Mouse (Mus musculus) CH12.LX (cell line): ENCODE measurements around the gene E2f2. TPM values are rescaled to one million over a fixed set of nuclear protein-coding genes. Genes with fewer than 3 reads are reported as not detected.

ENCODE experiments used
- DNase-seq: peaks from one replicate; pipeline ENCODE4 v3.0.0-alpha.2; 2013; ENCODE audit errors: extremely low read depth
- H3K27ac ChIP-seq: 2 replicates; pipeline ENCODE4 v1.5.1; 2012; ENCODE audit warnings: low read depth, mild to moderate bottlenecking, control low read depth, moderate library complexity; ENCODE audit not compliant: insufficient read depth
- H3K27me3 ChIP-seq: replicated peaks from 2 replicates; pipeline ENCODE3; 2012; ENCODE audit warnings: inconsistent platforms
- H3K36me3 ChIP-seq, 2 experiments: replicated peaks in 1 of 2; 2 replicates each; pipeline versions ENCODE3 to v1.6.1; 2012; ENCODE audit warnings: inconsistent platforms in 1 of 2, low read length in 1 of 2, mild to moderate bottlenecking in 1 of 2, mixed read lengths in 1 of 2, moderate library complexity in 1 of 2; ENCODE audit not compliant: control insufficient read depth in 1 of 2, insufficient read depth in 1 of 2
- H3K4me1 ChIP-seq, 2 experiments: 2 replicates each; pipeline ENCODE4 v1.6.1; 2012; ENCODE audit warnings: inconsistent platforms in 1 of 2, moderate library complexity in 1 of 2; ENCODE audit not compliant: insufficient read depth in 2 of 2, control insufficient read depth in 1 of 2
- H3K4me2 ChIP-seq: 2 replicates; pipeline ENCODE4 v1.6.1; 2012; ENCODE audit warnings: low read depth, mild to moderate bottlenecking, control low read depth; ENCODE audit not compliant: poor library complexity, insufficient read depth, severe bottlenecking
- H3K4me3 ChIP-seq, 3 experiments: fragments of 150-350 bp in 1 of 3; sonication (generic) in 1 of 3; replicated peaks in 1 of 3; 2 replicates each; pipeline versions ENCODE3 to v1.5.1; 2011 to 2012; ENCODE audit warnings: low read depth in 2 of 3, low read length in 2 of 3, mild to moderate bottlenecking in 2 of 3, moderate library complexity in 2 of 3, control low read depth in 1 of 3, improper control_type of control experiment in 1 of 3, inconsistent platforms in 1 of 3, mixed read lengths in 1 of 3; ENCODE audit not compliant: poor library complexity in 1 of 3
- H3K79me2 ChIP-seq: replicated peaks from 2 replicates; pipeline ENCODE4 v1.6.1; 2012; ENCODE audit warnings: mild to moderate bottlenecking, moderate library complexity; ENCODE audit not compliant: control insufficient read depth, poor library complexity, insufficient read depth, severe bottlenecking; ENCODE audit errors: extremely low read depth
- H3K9ac ChIP-seq: 2 replicates; pipeline ENCODE4 v1.6.1; 2012; ENCODE audit warnings: low read depth, mild to moderate bottlenecking, control low read depth, moderate library complexity; ENCODE audit not compliant: insufficient read depth
- H3K9me3 ChIP-seq: replicated peaks from 2 replicates; pipeline ENCODE3; 2012; ENCODE audit warnings: low read length, inconsistent platforms, mixed read lengths
- BHLHE40 ChIP-seq: IDR thresholded peaks from 2 replicates; pipeline ENCODE4 v1.6.1; 2011; ENCODE audit warnings: mild to moderate bottlenecking, low read depth, low read length, improper control_type of control experiment
- CHD1 ChIP-seq: IDR thresholded peaks from 2 replicates; pipeline ENCODE4 v1.6.1; 2012; ENCODE audit warnings: low read depth, low read length, improper control_type of control experiment, inconsistent platforms
- CHD2 ChIP-seq: IDR thresholded peaks from 2 replicates; pipeline ENCODE4 v1.6.1; 2011; ENCODE audit warnings: low read length, improper control_type of control experiment
- CTCF ChIP-seq, 2 experiments: IDR thresholded peaks in 1 of 2; conservative IDR thresholded peaks in 1 of 2; 2 replicates each; pipeline ENCODE4 v1.5.1; 2011 to 2012; ENCODE audit warnings: low read depth in 2 of 2, low read length in 2 of 2, improper control_type of control experiment in 1 of 2, inconsistent platforms in 1 of 2, mild to moderate bottlenecking in 1 of 2, moderate library complexity in 1 of 2
- E2F4 ChIP-seq: IDR thresholded peaks from 2 replicates; pipeline ENCODE4 v1.6.1; 2011; ENCODE audit warnings: low read depth, low read length, improper control_type of control experiment; ENCODE audit not compliant: insufficient replicate concordance
- ELF1 ChIP-seq: IDR thresholded peaks from 2 replicates; pipeline ENCODE4 v1.6.1; 2014; ENCODE audit warnings: low read depth, mild to moderate bottlenecking, inconsistent platforms, low read length, improper control_type of control experiment
- EP300 ChIP-seq: IDR thresholded peaks from 2 replicates; pipeline ENCODE4 v1.6.1; 2011; ENCODE audit warnings: low read length, improper control_type of control experiment
- ETS1 ChIP-seq: conservative IDR thresholded peaks from 2 replicates; pipeline ENCODE4 v1.6.1; 2012; ENCODE audit warnings: low read depth, mild to moderate bottlenecking, inconsistent platforms, low read length, improper control_type of control experiment, moderate library complexity
- GABPA ChIP-seq: IDR thresholded peaks from 2 replicates; pipeline ENCODE4 v1.6.1; 2012; ENCODE audit warnings: low read depth, low read length, improper control_type of control experiment, inconsistent platforms; ENCODE audit not compliant: insufficient replicate concordance
- HCFC1 ChIP-seq: IDR thresholded peaks from 2 replicates; pipeline ENCODE4 v1.6.1; 2012; ENCODE audit warnings: low read depth, mild to moderate bottlenecking, inconsistent platforms, low read length, improper control_type of control experiment
- JUN ChIP-seq: IDR thresholded peaks from 2 replicates; pipeline ENCODE4 v1.6.1; 2011; ENCODE audit warnings: low read depth, mild to moderate bottlenecking, low read length, improper control_type of control experiment, moderate library complexity; ENCODE audit not compliant: insufficient read depth
- JUND ChIP-seq: conservative IDR thresholded peaks from 2 replicates; pipeline ENCODE4 v1.6.1; 2011; ENCODE audit warnings: low read depth, low read length, improper control_type of control experiment
- MAFK ChIP-seq: IDR thresholded peaks from 2 replicates; pipeline ENCODE4 v1.6.1; 2011; ENCODE audit warnings: low read length, improper control_type of control experiment; ENCODE audit not compliant: insufficient replicate concordance
- MAX ChIP-seq: IDR thresholded peaks from 2 replicates; pipeline ENCODE4 v1.6.1; 2011; ENCODE audit warnings: low read length, improper control_type of control experiment
- MAZ ChIP-seq: IDR thresholded peaks from 2 replicates; pipeline ENCODE4 v1.6.1; 2012; ENCODE audit warnings: low read depth, mild to moderate bottlenecking, inconsistent platforms, low read length, improper control_type of control experiment, moderate library complexity
- MEF2A ChIP-seq: IDR thresholded peaks from 2 replicates; pipeline ENCODE4 v1.6.1; 2014; ENCODE audit warnings: low read depth, mild to moderate bottlenecking, inconsistent platforms, low read length, improper control_type of control experiment, borderline replicate concordance
- MXI1 ChIP-seq: IDR thresholded peaks from 2 replicates; pipeline ENCODE4 v1.6.1; 2011; ENCODE audit warnings: mild to moderate bottlenecking, low read depth, low read length, improper control_type of control experiment
- MYC ChIP-seq: IDR thresholded peaks from 2 replicates; pipeline ENCODE4 v1.6.1; 2011; ENCODE audit warnings: low read depth, mild to moderate bottlenecking, improper control_type of control experiment, low read length
- NELFE ChIP-seq: IDR thresholded peaks from 2 replicates; pipeline ENCODE4 v1.6.1; 2011; ENCODE audit warnings: low read depth, low read length, improper control_type of control experiment
- NRF1 ChIP-seq: IDR thresholded peaks from 2 replicates; pipeline ENCODE4 v1.6.1; 2014; ENCODE audit warnings: low read depth, mild to moderate bottlenecking, inconsistent platforms, low read length, improper control_type of control experiment, moderate library complexity
- POLR2A ChIP-seq: IDR thresholded peaks from 2 replicates; pipeline ENCODE4 v1.6.1; 2011; ENCODE audit warnings: low read depth, mild to moderate bottlenecking, improper control_type of control experiment, low read length
- POLR2AphosphoS2 ChIP-seq: IDR thresholded peaks from 2 replicates; pipeline ENCODE4 v1.6.1; 2011; ENCODE audit warnings: low read depth, low read length, improper control_type of control experiment
- RAD21 ChIP-seq: IDR thresholded peaks from 2 replicates; pipeline ENCODE4 v1.6.1; 2011; ENCODE audit warnings: low read depth, mild to moderate bottlenecking, low read length, improper control_type of control experiment, moderate library complexity
- RCOR1 ChIP-seq: conservative IDR thresholded peaks from 2 replicates; pipeline ENCODE4 v1.6.1; 2012; ENCODE audit warnings: low read depth, mild to moderate bottlenecking, inconsistent platforms, low read length, improper control_type of control experiment
- SIN3A ChIP-seq: IDR thresholded peaks from 2 replicates; pipeline ENCODE4 v1.6.1; 2012; ENCODE audit warnings: low read length, improper control_type of control experiment, inconsistent platforms
- SMC3 ChIP-seq: IDR thresholded peaks from 2 replicates; pipeline ENCODE4 v1.6.1; 2011; ENCODE audit warnings: low read depth, low read length, improper control_type of control experiment
- UBTF ChIP-seq: IDR thresholded peaks from 2 replicates; pipeline ENCODE4 v1.6.1; 2012; ENCODE audit warnings: low read depth, mild to moderate bottlenecking, inconsistent platforms, low read length, improper control_type of control experiment, moderate library complexity
- USF1 ChIP-seq: IDR thresholded peaks from 2 replicates; pipeline ENCODE4 v1.6.1; 2014; ENCODE audit warnings: low read depth, mild to moderate bottlenecking, inconsistent platforms, low read length, improper control_type of control experiment
- USF2 ChIP-seq: conservative IDR thresholded peaks from 2 replicates; pipeline ENCODE4 v1.6.1; 2011; ENCODE audit warnings: low read depth, low read length, improper control_type of control experiment
- ZC3H11A ChIP-seq: IDR thresholded peaks from 2 replicates; pipeline ENCODE4 v1.6.1; 2012; ENCODE audit warnings: low read depth, mild to moderate bottlenecking, inconsistent platforms, low read length, improper control_type of control experiment
- ZKSCAN1 ChIP-seq: IDR thresholded peaks from 2 replicates; pipeline ENCODE4 v1.6.1; 2012; ENCODE audit warnings: low read depth, inconsistent platforms, low read length, improper control_type of control experiment, borderline replicate concordance
- ZMIZ1 ChIP-seq: IDR thresholded peaks from 2 replicates; pipeline ENCODE4 v1.6.1; 2012; ENCODE audit warnings: low read depth, mild to moderate bottlenecking, inconsistent platforms, low read length, improper control_type of control experiment
- ZNF384 ChIP-seq: IDR thresholded peaks from 2 replicates; pipeline ENCODE4 v1.6.1; 2012; ENCODE audit warnings: low read depth, low read length, improper control_type of control experiment, inconsistent platforms
- dilution Hi-C: fragments of 300-500 bp; cut with MboI; formaldehyde crosslinking; loops from 2 replicates; pipeline ENCODE4 v1.14.3; 2020; ENCODE audit warnings: low sequenced_read_pairs; ENCODE audit not compliant: extremely low pct_unique_long_range_greater_than_20kb, extremely low pct_ligation_motif_present
- in situ Hi-C: fragments of 300-500 bp; cut with MboI; formaldehyde crosslinking; loops from 3 replicates; pipeline ENCODE4 v1.14.3; 2019; ENCODE audit warnings: low sequenced_read_pairs, low pct_ligation_motif_present, low pct_unique_long_range_greater_than_20kb, mixed read lengths
- polyA plus RNA-seq: library from polyadenylated mRNA; unstranded; fragments of >175 nt; gene quantifications from 2 replicates; pipeline ENCODE4 v1.2.1, GENCODE M21; 2012; ENCODE audit warnings: low read depth; ENCODE audit not compliant: insufficient read length
- total RNA-seq, 2 experiments: library from RNA; depleted of rRNA; stranded (reverse); fragments of 300-350 nt in 1 of 2; fragments of >200 nt in 1 of 2; gene quantifications; 2 replicates each; pipeline ENCODE4 v1.2.3; 2012 to 2014

Gene E2f2
- total and polyA plus RNA-seq, 3 experiments: 3.9 to 7.2 (median 4.4) TPM

- TF ChIP-seq ZNF384: peak; percentile 27; the same call in 1 of the 2 replicates
- peak; percentile 44; the same call in 1 of the 2 replicates for TF ChIP-seq NELFE
- peak; percentile 48 for TF ChIP-seq SMC3
- TF ChIP-seq UBTF: no peak
- TF ChIP-seq JUND: 0 out of 2 replicates have a peak, but pooled peaks have one; percentile 5
- TF ChIP-seq EP300: peak; percentile 46
- no peak; the same call in none of the 2 replicates for TF ChIP-seq MEF2A
- peak; percentile 22; the same call in 1 of the 2 replicates for TF ChIP-seq ETS1
- peak; percentile 95 for TF ChIP-seq CHD1
- TF ChIP-seq BHLHE40: no peak
- peak; percentile 69 for TF ChIP-seq HCFC1
- TF ChIP-seq NRF1: no peak
- 0 out of 2 replicates have a peak, but pooled peaks have one; percentile 32 for TF ChIP-seq MYC
- peak; percentile 94 for TF ChIP-seq SIN3A
- TF ChIP-seq MAZ: peak; percentile 67; the same call in 1 of the 2 replicates
- 0 out of 2 replicates have a peak, but pooled peaks have one; percentile 4 for TF ChIP-seq MAX
- no peak for TF ChIP-seq GABPA
Observed at GRCm38 (mm10) chr4:136179998-136180397, 7.8 kb downstream of the E2f2 start (continued).

DNA sequence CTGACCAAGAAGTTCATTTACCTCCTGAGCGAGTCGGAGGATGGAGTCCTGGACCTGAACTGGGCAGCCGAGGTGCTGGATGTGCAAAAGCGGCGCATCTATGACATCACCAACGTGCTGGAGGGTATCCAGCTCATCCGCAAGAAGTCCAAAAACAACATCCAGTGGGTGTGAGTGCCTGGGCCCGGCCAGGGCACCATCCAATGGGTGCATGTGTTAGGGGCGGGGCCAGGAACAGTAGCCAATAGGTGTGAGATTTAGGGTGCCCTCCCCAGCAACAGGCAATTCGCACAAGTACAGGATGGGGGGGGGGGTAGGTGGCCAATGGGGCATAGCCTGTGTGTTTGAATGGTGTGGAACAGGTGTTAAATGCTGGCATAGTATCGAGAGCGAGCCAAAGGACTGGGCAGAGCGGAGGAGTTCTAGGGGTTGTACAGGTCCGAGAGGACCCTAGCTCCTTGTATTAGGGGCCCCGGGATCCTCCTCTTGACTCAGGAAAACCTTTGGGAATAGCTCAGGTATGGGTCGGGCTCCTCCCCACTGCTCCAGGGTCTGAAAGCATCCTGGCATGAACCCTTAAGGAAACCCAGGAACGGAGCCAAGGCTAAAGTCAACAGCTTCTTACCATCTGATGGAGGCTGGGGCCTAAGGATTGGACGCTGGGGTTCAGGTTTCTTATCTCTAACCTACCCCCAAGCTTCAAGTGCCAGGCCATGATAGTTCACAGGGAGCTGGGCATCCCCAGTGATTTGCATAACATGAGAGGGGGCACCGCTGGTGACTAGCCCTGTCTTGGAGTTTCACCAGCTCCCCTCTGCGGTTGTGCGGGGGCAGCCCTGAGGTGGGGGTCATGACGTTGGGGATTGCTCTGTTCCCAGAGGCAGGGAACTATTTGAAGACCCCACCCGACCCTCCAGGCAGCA lies 8.5 kb downstream of the E2f2 start:
- Histone ChIP-seq H3K4me3 (peak overlapping the region; percentile 65 to 71 (median 70)), H3K9ac (peak overlapping the region; percentile 94), H3K9me3 (no peaks in the 10 kb centered on the region), H3K27me3 (no peaks in the 10 kb centered on the region), H3K4me1 (peaks cover 26 to 70% of the 10 kb centered on the region in 2 experiments), H3K4me2 (peak overlapping the region; percentile 95), H3K79me2 (peaks cover 13% of the 10 kb centered on the region), H3K27ac (peak overlapping the region; percentile 91), H3K36me3 (peaks cover 13% of the 10 kb centered on the region in 2 experiments)
- in situ Hi-C loops: no loop called here
- dilution Hi-C loops: no loop called here
- DNase-seq: peak; percentile 99
- no peak for TF ChIP-seq JUN
- TF ChIP-seq ELF1: peak; percentile 80
- no peak; the same call in 1 of the 2 replicates for TF ChIP-seq UBTF
- no peak for TF ChIP-seq ZNF384
- no peak; the same call in 1 of the 2 replicates for TF ChIP-seq CHD1
- TF ChIP-seq RAD21: no peak
- TF ChIP-seq MAFK: no peak
- TF ChIP-seq MAZ: peak; percentile 40
- no peak for TF ChIP-seq MYC
- TF ChIP-seq E2F4: no peak
- TF ChIP-seq ZMIZ1: peak; percentile 76
- TF ChIP-seq POLR2AphosphoS2: peak; percentile 73; the same call in 1 of the 2 replicates
- TF ChIP-seq CTCF (conservative IDR thresholded peaks at IDR 0.05 in 1 of 2, IDR thresholded peaks at IDR 0.05 in 1 of 2; ENCODE audit: low read depth in 2 of 2, low read length in 2 of 2): no peak
- TF ChIP-seq ETS1: peak; percentile 44
- no peak for TF ChIP-seq SMC3
- peak; percentile 78 for TF ChIP-seq CHD2
- no peak for TF ChIP-seq ZKSCAN1
- peak; percentile 79 for TF ChIP-seq MXI1
- TF ChIP-seq USF1: no peak
- TF ChIP-seq MEF2A: no peak
- TF ChIP-seq HCFC1: peak; percentile 59
- TF ChIP-seq POLR2A: peak; percentile 79
- peak; percentile 45; the same call in 1 of the 2 replicates for TF ChIP-seq NRF1
- no peak; the same call in none of the 2 replicates for TF ChIP-seq MAX
- no peak for TF ChIP-seq RCOR1
- TF ChIP-seq JUND: no peak
- no peak for TF ChIP-seq ZC3H11A
- TF ChIP-seq USF2: no peak
